Mouse (Mus musculus): ENCODE results near the gene Cc2d1a.

The Cc2d1a gene

GRCm38 (mm10) chr8:84177405-84177804 lies 29.7 kb upstream of the Cc2d1a start:
- DNase-seq (ENCODE audit: low spot score in 2 of 2), result no peak

- DNase-seq (ENCODE audit: low spot score in 2 of 2), result no peak
Measured at GRCm38 (mm10) chr8:84176560-84176959, 28.8 kb upstream of the Cc2d1a start.

- no peak for DNase-seq (ENCODE audit: low spot score in 2 of 2)
Measured at GRCm38 (mm10) chr8:84173861-84174260, 26.1 kb upstream of the Cc2d1a start.

GRCm38 (mm10) chr8:84170096-84170495 lies 22.4 kb upstream of the Cc2d1a start:
- no peak for DNase-seq (ENCODE audit: low spot score in 2 of 2)

- DNase-seq (ENCODE audit: low spot score in 2 of 2), result no peak
Measured at GRCm38 (mm10) chr8:84167696-84168095, 20.0 kb upstream of the Cc2d1a start.

- no peak for DNase-seq (ENCODE audit: low spot score in 2 of 2)
Measured at GRCm38 (mm10) chr8:84157620-84158019, 9.9 kb upstream of the Cc2d1a start.

- DNase-seq (ENCODE audit: low spot score in 2 of 2), result no peak
Measured at GRCm38 (mm10) chr8:84149181-84149580, 1.4 kb upstream of the Cc2d1a start.

- no peak for DNase-seq (ENCODE audit: low spot score in 2 of 2)
Measured at GRCm38 (mm10) chr8:84148531-84148850, 755 bp upstream of the Cc2d1a start.

GRCm38 (mm10) chr8:84147324-84147766 lies 391 bp downstream of the Cc2d1a start:
- no peak for DNase-seq (ENCODE audit: low spot score in 2 of 2)

- DNase-seq (ENCODE audit: low spot score in 2 of 2), result no peak
Measured at GRCm38 (mm10) chr8:84144636-84145245, 3.0 kb downstream of the Cc2d1a start.

GRCm38 (mm10) chr8:84140838-84141237 lies 6.9 kb downstream of the Cc2d1a start:
- no peak for DNase-seq (ENCODE audit: low spot score in 2 of 2)

- no peak for DNase-seq (ENCODE audit: low spot score in 2 of 2)
Measured at GRCm38 (mm10) chr8:84137848-84138247, 9.9 kb downstream of the Cc2d1a start.

GRCm38 (mm10) chr8:84132225-84132624 lies 15.5 kb downstream of the Cc2d1a start:
- DNase-seq (ENCODE audit: low spot score in 2 of 2), result no peak

- no peak for DNase-seq (ENCODE audit: low spot score in 2 of 2)
Measured at GRCm38 (mm10) chr8:84130806-84131205, 16.9 kb downstream of the Cc2d1a start.

- DNase-seq (ENCODE audit: low spot score in 2 of 2), result no peak
Measured at GRCm38 (mm10) chr8:84128277-84128676, 19.5 kb downstream of the Cc2d1a start.

- DNase-seq (ENCODE audit: low spot score in 2 of 2), result no peak
Measured at GRCm38 (mm10) chr8:84127202-84127901, 20.4 kb downstream of the Cc2d1a start.

- DNase-seq (ENCODE audit: low spot score in 2 of 2), result no peak
Measured at GRCm38 (mm10) chr8:84126742-84127141, 21.0 kb downstream of the Cc2d1a start.

GRCm38 (mm10) chr8:84125656-84126055 lies 22.1 kb downstream of the Cc2d1a start, which contains the start of gene Podnl1:
TSS of gene Podnl1 (plus strand) at chr8:84125989.
- DNase-seq (ENCODE audit: low spot score in 2 of 2), result no peak

- DNase-seq (ENCODE audit: low spot score in 2 of 2), result no peak
Measured at GRCm38 (mm10) chr8:84122151-84122550, 25.6 kb downstream of the Cc2d1a start.

- DNase-seq (ENCODE audit: low spot score in 2 of 2), result no peak
Measured at GRCm38 (mm10) chr8:84115646-84116045, 32.1 kb downstream of the Cc2d1a start.

GRCm38 (mm10) chr8:84106216-84107040 lies 41.3 kb downstream of the Cc2d1a start:
- no peak for DNase-seq (ENCODE audit: low spot score in 2 of 2)

- DNase-seq (ENCODE audit: low spot score in 2 of 2), result no peak
Measured at GRCm38 (mm10) chr8:84105676-84106075, 42.1 kb downstream of the Cc2d1a start.
